Mouse (Mus musculus) urinary bladder, postnatal 25 days (tissue): ENCODE measurements around the gene Gm49366.
"Not testable (repeated sequence)": the region's sequence is repeated elsewhere in the genome, so short reads cannot be mapped to it uniquely, and the experiment has no call there.

Experiments
- DNase-seq: peaks from one replicate; pipeline ENCODE4 v3.0.0; 2022; ENCODE audit warnings: low spot score

The Gm49366 gene

GRCm38 (mm10) chr12:84083842-84084241 is 45.1 kb downstream of the Gm49366 start:
- DNase-seq: no peak

GRCm38 (mm10) chr12:84084581-84084980 is 45.8 kb downstream of the Gm49366 start:
- no peak for DNase-seq

GRCm38 (mm10) chr12:84094666-84095065 is 55.9 kb downstream of the Gm49366 start:
- not testable (repeated sequence) for DNase-seq

- DNase-seq: no peak
Measured at GRCm38 (mm10) chr12:84099605-84100004, 60.9 kb downstream of the Gm49366 start.

GRCm38 (mm10) chr12:84100071-84100470 is 61.3 kb downstream of the Gm49366 start:
- no peak for DNase-seq

- peak; percentile 44 for DNase-seq
Measured at GRCm38 (mm10) chr12:84100604-84101492, 62.1 kb downstream of the Gm49366 start, which contains the start of gene Acot6. Gene Acot6 (plus strand): TSS chr12:84100654.

GRCm38 (mm10) chr12:84101493-84101845 is 62.7 kb downstream of the Gm49366 start:
- no peak for DNase-seq

GRCm38 (mm10) chr12:84107012-84107411 is 68.3 kb downstream of the Gm49366 start:
- no peak for DNase-seq

- DNase-seq: no peak
Measured at GRCm38 (mm10) chr12:84107692-84108091, 69.0 kb downstream of the Gm49366 start.
